Mouse (Mus musculus): ENCODE results near the gene Rap1gap2.
A peak's percentile ranks its signal among the peaks of the same experiment; 100 is the strongest.

Rap1gap2 gene

GRCm38 (mm10) chr11:74411943-74412342 is 198.8 kb downstream of the Rap1gap2 start:
- DNase-seq (ENCODE audit: low read depth), result no peak

GRCm38 (mm10) chr11:74409757-74410174 is 200.9 kb downstream of the Rap1gap2 start:
- DNase-seq (ENCODE audit: low read depth), result no peak

- no peak for DNase-seq (ENCODE audit: low read depth)
Observed at GRCm38 (mm10) chr11:74409447-74409754, 201.3 kb downstream of the Rap1gap2 start.

DNA sequence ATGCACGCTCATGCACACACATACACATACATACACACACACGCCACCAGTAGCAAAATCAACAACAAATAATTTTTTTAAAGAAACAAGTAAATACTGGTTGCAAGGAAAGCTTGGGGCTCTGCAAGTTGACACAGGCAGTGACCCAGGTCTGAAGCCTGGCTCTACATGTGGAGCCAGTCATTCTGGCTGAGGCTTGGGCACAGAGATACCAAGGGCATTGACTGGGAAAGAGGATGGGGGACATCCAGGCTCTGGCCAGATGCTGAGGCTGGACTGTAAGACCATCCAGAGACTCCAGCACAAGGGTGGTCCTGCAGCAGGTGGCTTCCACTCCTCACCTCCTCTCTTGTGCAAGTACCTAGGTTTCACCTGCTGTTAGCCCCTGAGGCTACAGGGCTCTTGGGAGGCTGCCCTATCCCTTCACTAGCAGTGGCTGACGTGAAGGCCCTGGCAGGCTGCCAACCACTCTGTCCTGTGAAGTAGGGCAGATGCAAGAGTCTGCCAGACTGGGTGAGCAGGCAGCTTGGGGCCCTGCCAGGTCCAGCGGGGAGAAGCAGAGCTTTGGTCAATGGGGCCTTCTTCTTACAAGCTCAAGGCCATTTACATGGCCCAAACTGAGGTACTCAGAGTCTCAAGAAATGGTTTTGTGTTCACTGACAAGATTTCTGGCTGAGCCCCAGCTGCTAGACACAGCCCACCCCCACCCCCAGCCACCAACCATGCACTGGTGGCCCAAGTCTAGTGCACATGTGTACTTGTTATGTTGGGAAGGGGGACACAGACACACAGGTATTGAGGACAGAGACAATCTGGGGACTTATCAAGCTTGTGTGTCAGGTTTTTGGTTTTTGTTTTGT is 201.9 kb downstream of the Rap1gap2 start:
- DNase-seq (ENCODE audit: low read depth), result no peak

- DNase-seq (ENCODE audit: low read depth), result no peak
Observed at GRCm38 (mm10) chr11:74405201-74405600, 205.5 kb downstream of the Rap1gap2 start.

GRCm38 (mm10) chr11:74404216-74404615 is 206.5 kb downstream of the Rap1gap2 start:
- no peak for DNase-seq (ENCODE audit: low read depth)

DNA sequence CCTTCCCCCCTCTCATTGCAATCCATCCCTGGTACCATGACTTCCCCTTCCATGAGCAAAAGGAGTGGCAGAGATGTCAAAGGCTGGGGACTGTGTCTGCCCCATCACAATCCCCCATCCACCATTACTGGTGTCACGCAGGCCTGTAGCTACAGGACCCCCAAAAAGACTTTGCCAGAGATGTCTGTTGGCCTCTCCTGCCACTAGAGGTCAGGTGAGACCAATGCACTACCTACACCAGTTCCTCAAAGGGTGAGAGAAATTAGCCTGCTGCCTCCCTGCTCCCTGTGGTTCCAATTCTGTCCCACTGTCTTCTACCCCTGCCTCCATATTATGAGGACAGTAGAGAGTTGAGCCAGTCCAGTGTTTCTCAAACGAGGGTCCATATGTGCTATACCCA is 208.6 kb downstream of the Rap1gap2 start:
- DNase-seq (ENCODE audit: low read depth), result no peak

DNA sequence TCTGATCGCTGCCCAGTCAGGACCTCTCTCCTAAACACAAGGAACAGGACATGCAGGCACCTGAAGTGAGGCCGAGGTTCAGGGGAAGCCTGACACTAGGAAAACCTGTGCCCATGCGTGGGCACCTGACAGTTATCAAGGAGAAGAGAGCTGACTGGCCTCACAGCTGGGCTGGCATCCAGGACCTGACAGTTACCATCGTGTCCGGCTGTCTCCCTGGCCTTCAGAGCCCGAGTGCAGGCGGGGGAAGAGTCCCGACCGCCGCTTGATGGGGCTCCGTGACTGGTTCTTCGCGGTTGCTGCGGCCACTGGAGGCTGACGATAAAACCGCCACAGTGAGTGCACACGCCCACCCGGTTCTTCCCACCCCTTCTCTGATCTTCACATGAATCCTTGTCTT is 215.1 kb downstream of the Rap1gap2 start:
- no peak for DNase-seq (ENCODE audit: low read depth)

DNA sequence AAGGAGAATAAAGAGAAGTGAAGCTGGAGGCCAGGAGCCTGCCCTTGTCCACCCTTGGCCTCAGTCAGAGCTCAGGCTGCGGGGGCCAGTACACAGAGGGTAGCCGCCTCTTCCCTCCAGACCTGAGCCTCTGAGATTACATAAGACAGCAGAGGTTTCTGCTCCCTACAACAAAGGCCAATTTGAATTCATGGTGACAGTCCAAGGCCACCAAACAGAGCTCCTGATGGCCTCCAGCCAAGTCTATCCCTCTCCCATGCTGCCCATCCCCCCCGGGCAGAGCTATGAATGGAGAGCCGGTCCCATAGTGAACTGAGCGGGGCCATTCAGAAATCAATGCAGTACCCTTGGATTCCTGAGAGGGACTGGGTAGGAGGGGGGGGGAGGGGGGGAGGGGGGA is 217.2 kb downstream of the Rap1gap2 start:
- DNase-seq (ENCODE audit: low read depth), result no peak

DNA sequence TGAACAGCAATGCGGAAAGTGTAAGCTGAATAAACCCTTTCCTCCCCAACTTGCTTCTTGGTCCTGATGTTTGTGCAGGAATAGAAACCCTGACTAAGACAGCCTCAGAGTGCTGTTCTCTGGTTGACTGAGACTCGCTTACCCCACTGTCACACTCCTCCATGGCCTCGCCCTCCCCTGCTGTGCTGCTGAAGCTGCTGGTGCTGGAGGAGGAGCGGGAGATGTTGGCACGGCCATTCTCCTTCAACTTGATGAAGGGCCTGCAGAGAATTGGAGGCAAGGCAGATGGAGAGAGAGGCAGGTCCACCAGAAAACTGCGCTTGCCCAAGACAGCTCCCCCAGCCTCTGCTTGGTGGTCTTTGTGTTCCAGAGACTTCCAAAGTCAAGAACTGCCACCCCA is 217.8 kb downstream of the Rap1gap2 start:
- DNase-seq (ENCODE audit: low read depth), result no peak

DNA sequence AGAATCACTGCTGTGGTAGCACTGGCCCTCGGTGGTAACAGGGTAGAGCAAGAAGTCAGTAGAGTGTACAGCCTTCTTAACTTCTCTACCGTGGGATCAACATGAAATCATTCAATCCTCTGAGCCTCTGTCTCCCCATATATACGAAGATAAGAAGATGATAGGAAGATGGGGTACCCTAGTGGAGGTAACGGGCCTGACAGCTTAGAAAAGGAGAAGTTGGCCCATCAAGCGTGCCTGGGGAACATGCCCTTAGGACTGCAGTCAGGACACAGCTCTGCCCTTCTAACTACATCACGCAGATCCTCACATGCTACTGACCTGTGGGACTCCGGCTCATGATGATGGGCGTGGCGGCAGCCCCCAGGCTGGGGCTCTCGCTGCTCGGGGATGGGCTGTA is 218.8 kb downstream of the Rap1gap2 start:
- no peak for DNase-seq (ENCODE audit: low read depth)

- DNase-seq (ENCODE audit: low read depth), result no peak
Observed at GRCm38 (mm10) chr11:74387203-74387602, 223.5 kb downstream of the Rap1gap2 start.

- no peak for DNase-seq (ENCODE audit: low read depth)
Observed at GRCm38 (mm10) chr11:74385674-74386073, 225.0 kb downstream of the Rap1gap2 start.

GRCm38 (mm10) chr11:74379166-74379873 is 231.4 kb downstream of the Rap1gap2 start:
- no peak for DNase-seq (ENCODE audit: low read depth)

- peak; percentile 5 for DNase-seq (ENCODE audit: low read depth)
Observed at GRCm38 (mm10) chr11:74376847-74377246, 233.9 kb downstream of the Rap1gap2 start.

- DNase-seq (ENCODE audit: low read depth), result peak; percentile 32
Observed at GRCm38 (mm10) chr11:74371393-74372100, 239.2 kb downstream of the Rap1gap2 start.

DNA sequence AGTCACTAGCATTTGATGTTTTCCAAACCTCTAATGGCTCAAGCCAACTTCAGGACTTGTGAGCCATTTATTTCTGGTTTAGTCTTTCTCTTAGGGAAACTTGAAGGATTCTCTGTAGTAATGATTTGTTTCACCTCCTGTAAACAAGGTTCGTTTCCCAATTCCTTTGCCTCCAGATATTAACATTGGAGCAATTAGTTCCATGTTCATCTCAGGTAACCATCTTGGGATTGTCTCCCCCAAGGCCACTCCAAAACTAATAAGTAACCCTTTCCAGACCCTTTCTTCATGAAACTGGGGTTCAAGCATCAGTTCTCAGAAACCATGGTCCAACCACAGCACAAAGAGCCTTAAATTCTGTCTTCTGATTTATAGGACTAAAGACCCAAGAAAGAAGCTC is 248.9 kb downstream of the Rap1gap2 start, which contains the start of gene Olfr412:
Gene Olfr412 (plus strand): TSS at position 301 of the 400 bp plus-strand sequence.
- DNase-seq (ENCODE audit: low read depth), result no peak

DNA sequence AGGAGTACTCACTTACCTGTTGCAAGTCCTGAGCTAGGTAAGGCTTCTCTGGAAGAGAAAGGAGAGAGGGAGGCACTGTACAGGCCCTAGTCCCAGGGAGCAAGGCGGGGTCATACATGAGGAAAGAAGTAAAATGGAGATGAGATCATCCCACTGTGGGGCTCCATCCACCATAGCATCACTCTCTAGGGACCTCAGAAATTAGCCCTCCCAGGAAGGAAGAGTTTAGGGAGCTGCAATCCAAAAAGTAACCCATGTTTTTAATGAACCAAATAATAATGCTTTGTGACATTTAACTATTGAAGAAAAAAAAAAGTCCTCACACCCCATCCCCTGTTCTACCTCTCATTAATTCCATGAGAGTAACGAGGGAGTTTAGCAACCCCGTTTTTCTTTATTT is 258.2 kb downstream of the Rap1gap2 start, which contains the start of gene Olfr411:
Gene Olfr411 (minus strand): TSS at position 101 of the 400 bp plus-strand sequence.
- no peak for DNase-seq (ENCODE audit: low read depth)

- no peak for DNase-seq (ENCODE audit: low read depth)
Observed at GRCm38 (mm10) chr11:74337931-74338330, 272.8 kb downstream of the Rap1gap2 start, which contains the start of gene Olfr410. Gene Olfr410 (minus strand): TSS chr11:74338031.

All from c-Kit-positive CD71-positive TER-119-negative erythroid progenitor cells, embryonic 14.5 days (primary cell).